Mouse (Mus musculus) lung, postnatal 4 days (tissue): ENCODE measurements around the gene Hoga1.

Source experiments
- DNase-seq, 2 experiments: peaks; one replicate each; pipeline ENCODE4 v3.0.0; 2021

The Hoga1 gene

DNA sequence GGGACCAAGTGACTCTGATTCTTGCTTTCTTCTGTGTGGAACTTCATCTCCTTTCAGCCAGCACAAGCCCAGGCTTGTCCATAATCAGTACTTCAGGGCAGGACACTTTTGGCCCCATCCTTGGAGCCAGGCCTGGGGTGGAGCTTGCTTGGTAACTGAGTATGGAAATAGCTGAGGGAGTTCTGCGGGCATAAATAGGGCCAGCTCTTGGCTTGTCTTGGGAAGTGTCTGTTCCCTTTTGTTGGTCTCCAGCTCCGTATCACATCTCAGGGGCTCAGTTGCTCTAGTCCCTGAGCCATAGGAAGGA lies 22.9 kb upstream of the Hoga1 start:
- DNase-seq: no peak

DNA sequence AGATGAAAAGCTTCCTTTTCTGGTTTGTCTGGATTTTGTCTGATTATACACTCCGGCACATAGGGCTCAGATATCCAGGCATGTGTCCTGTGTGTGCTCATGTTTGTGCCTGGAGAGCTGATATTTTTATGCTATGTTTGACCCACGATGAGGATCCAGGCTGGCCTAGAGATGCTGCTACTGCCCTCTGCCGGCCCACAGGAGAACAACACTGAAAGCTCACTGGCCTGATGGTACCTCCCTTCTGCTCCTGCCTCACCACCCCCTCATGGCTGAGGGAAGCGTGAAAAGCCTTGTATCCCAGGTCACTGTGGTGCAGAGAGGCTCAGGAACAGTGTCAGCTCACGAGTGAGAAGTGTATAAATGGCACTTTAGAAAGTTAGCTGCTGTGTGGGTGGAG lies 19.3 kb upstream of the Hoga1 start:
- DNase-seq: peak; percentile 80 to 88

DNA sequence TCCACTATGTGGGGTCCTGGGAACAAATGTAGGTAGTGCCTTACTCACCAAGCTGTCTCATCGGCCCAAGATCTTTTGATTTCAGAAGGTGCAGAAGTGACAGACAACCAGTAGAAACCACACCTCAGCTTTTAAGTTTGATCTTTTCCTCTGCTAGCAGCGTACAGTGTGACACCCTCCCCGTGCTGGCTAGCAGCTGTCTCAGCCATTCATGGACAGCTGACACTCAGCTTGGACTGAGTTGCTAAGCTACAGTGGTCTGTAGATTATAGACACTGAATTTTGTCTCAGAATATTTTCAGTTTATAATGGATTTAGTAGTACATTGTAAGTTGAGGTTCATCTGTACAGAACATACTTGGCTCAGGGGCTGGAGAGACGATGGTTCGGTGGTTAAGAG lies 14.3 kb upstream of the Hoga1 start:
- no peak for DNase-seq

DNA sequence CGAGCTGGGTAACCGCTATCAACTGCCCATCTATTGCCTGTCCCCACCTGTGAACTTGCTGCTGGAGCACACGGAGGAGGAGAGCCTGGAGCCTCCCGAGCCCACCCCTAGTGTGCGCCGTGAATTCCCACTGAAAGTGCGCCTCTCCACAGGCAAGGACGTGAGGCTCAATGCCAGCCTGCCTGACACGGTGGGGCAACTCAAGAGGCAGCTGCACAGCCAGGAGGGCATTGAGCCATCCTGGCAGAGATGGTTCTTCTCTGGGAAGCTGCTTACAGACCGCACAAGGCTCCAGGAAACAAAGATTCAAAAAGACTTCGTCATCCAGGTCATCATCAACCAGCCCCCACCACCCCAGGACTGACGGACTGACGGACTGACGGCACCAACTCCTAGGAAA lies 11.8 kb upstream of the Hoga1 start:
- no peak for DNase-seq

DNA sequence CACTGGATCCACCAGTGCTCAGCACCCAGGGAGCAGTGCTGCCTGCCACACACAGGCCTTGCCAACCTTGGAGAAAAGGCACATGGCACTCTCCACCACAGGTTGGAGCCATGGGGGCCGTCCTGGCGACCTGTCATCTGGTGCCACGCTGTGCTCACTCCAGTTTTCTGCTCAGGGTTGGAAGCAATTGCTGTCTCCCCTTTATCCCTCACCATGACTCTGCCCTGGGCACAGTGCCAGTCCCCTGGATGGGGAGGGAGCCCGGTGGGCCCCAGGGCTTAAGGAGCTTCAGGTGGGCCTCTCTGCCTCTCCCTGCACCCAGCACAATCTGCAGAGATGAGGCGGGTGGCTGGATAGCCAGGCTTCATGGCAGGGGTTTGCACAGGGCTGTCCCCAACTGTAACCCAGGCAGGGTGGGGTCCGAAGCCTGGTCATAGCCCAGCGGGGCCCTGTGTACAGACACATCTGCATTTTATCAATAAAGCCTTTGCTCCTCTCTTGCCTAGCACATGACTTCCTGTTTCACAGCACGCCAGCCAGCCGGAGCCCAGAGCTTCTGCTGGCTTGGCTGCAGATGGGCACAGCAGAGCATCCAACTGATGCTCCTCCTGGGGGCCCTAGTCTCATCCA lies 11.1 kb upstream of the Hoga1 start:
- no peak for DNase-seq

DNA sequence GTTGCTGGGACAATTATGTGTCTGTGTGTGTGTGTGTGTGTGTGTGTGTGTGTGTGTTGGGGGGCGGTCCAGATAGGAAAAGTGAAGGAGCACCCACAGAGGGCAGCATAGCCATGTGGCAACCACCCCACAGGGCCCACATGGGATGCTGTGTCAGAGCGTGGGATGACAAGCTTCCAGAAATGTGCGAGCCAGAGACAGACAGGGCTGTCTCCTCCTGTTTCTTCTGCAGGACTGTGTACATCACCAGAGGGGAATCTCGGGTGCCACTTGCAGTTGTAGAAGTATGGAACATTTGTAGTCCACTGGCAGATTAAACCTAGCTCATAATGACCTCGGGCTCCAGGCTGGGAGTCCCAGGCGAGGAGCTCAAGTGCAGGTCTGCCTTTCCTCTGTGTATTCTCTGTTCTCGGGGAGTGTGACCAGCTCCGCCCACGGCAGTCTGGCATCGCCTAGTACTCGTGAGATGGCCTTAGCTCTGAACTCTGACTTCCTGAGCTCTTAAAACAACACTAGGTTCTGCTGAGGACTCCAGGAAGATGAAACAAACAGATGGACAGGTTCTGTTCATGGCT lies 10.4 kb upstream of the Hoga1 start:
- DNase-seq: no peak

DNA sequence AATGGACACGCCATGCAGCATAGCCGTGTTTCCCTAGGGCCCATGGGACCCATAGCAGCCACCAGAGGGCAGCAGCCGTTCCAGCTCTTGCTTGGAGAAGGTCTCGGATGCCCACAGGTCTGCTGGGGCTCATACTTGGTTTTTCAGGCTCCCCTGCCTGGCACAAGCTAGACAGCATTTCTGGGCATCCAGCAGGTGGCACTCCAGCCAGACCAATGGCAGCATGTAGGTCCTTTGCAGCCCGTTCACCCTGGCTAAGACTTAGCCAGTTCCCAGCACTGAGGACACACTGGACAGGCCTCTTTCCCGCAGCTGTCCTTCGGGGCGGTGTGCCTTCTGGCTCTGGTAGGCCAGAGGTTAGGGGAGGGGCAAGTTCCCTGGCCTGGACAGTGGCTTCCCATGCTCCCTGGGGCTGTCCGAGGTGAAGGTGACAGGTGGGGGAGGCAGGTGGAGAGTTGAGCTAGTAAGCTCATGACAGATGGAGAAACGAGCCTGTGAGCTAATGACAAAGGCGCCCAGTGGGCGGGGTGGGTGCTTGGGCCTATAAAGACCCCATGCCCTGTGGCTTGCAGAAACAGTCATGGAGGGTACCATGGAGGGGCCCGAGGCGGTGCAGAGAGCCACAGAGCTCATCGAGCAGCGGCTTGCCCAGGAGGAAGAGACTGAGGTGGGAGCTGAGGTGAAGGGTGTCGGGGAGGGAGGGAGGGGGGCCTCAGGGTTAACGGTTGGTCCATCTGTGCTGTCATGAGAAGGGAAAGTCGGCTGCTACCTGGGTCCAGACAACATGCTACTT lies 9.8 kb upstream of the Hoga1 start, which contains the start of gene Ankrd2:
Gene Ankrd2, plus strand, starts transcription at position 545 of the 793 bp plus-strand sequence.
- DNase-seq: peak; percentile 92 to 93

DNA sequence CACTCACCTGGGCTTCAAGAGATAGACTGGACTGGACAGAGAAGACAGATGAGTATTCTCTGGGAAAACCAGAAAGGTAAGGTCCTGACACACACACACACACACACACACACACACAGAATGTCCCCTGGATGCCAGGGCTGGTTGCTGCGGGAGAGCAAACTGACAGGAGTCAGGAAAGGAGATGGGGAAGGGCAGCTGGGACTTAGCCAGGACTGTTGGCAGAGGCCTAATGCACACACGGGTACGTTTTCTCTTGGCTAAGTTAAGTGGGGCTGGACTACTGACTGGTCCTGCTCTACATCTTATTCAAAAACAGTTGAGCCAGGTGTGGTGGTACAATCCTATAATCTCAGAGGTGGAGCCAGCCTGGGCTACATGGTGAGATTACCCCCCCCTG lies 9.1 kb upstream of the Hoga1 start:
- no peak for DNase-seq

DNA sequence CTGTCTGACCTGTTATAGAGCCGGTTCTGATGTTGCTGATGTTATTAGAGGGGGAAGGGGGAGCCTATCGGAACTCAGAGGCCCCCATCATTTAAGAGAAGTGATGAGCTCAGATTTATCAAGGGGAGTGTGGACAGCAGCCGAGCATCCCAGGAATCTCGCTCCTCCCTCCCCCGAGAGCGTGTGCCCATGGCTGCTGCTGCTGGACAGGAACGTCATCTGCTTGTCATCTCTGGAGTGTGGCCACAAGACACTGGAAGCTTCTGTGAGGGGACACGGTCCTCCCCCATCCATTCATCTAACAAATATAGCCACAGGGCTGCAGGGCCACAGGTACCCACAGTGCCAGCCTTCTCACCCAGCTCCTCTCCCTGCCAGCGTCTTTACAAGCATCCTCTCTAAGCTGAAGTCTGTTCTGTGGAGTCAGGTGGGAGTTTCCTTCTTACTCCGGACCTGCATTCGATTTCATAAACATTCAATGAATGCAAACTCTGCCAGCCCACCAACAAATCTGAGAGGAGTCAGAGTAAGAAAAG lies 8.2 kb upstream of the Hoga1 start:
- DNase-seq: no peak

DNA sequence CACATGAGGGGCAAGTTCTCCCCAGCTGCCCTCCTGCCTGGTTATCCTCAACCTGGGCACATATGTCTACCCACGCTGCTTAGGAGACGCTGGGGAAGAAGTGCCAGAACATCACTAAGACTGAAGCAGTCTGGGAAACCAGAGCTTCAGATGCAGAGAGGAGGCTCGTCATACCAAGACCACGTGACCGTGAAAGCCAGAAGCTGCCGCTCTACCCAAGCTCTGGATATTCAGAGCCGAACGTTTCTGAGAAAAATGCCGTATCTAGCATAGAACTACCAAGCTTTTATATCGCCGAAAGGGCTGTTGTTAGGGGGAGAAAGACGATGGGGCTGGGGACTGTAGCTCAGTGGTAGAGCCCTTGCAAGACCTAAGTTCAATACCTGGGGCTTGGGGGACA lies 7.1 kb upstream of the Hoga1 start:
- no peak for DNase-seq

DNA sequence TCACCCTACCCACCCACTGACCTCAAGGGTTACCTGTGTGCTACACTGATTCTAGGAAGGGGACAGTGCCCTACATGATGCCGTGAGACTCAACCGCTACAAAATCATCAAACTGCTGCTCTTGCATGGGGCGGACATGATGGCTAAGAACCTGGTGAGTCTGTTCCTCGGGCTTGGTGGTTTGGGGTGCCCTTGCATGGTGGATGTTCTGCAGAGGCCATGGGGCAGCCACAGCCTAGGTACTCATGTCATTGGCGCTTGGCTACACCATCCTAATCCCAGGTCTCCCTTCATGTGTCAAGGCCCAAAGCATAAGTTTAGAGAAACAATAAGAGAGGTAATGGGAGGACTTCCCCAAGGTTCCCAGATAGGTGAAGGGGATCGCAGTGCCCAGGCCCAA lies 1.4 kb upstream of the Hoga1 start:
- DNase-seq: no peak

DNA sequence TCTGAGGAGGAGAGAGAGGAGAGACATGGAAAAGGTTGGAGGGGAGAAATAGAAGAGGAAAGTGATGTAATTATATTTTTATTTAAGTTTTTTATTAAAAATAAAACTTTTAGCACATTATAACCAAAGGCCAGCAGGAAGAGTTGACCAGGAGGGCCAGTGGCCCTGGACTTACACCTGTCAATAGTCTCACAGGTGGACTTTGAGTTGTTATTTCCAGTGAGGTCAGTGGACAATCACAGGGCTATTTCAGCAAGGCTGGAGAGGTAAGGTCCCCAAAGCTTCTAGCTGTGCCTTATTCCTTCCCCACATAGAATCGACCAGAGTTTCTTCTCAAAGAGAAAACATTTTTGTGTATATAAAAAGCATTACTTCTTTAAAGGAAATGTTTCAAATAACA lies 4.8 kb downstream of the Hoga1 start:
- no peak for DNase-seq

DNA sequence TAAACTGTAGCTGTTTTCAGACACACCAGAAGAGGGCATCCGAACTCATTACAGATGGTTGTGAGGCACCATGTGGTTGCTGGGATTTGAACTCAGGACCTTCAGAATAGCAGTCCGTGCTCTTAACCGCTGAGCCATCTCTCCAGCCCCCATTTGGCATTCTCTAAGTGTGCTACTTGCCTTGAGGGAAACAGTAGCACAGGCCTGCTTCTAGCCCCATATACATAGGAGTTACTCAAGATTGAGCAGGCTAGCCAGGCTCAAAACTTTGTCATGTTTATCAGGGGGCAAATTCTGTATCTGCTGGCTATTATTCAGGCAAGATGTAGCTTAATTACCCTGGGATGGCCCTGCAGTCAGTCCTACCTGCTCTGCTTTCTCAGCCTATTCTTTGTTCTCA lies 5.9 kb downstream of the Hoga1 start:
- no peak for DNase-seq

DNA sequence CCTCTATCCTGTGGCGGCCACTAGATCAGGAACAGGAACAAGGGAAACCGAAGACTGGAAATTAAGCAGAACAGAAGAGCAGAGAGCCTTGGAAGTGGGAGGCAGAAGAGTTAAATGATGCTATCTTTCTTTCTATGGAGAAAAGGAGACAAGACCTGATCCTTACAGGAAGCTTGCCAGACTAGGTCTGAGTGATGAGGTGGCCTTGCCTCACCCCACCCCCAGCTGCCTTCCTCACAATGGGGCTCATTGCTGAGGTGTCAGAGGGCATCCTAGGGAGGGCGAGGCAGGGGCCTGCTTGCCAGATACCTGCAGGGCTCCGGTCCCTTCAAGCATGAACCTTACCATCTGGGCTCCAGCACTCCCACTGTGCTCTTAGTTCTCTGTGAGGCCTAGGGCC lies 6.5 kb downstream of the Hoga1 start, which contains the start of gene 4933411K16Rik:
Gene 4933411K16Rik, plus strand, starts transcription at position 301 of the 400 bp plus-strand sequence.
- DNase-seq: no peak

DNA sequence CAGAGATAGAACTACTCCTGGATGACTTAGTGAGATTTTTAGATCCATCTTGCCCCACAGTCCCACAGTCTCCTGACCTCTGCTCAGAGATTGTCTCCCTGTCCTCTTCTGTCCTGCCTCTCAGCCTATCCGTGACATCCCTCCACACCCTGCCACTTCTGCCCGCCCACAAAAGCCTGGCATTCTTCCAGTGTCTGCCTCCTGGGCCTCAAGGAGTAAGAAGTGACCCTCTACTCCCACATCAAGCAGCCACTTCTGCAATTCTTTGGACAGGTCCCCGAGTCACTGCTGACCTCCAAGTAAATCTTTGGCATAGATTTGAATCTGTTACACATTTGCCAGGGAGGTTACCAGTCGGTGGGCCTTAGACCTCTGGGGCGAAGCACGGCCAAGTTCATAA lies 8.8 kb downstream of the Hoga1 start:
- DNase-seq: peak; percentile 66 to 69

DNA sequence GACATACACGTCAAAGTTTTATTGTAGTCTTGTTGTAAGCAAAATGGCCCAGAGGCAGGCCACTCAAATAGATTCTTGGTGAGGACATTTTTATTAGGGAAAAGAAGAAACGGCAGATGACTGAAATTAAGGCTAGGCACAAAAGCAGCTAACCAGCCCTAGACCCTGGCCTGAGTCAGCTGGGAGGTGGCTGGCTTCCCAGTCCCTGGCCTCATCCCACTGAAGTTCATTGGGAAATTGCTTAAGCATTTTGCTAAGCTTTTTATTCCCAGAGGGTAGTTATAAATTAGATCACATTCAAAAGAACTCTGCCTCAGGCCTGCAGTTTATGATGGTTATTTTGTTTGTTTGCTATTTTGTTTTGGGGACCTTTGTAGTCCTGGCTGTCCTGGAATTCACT lies 10.5 kb downstream of the Hoga1 start:
- DNase-seq: no peak

DNA sequence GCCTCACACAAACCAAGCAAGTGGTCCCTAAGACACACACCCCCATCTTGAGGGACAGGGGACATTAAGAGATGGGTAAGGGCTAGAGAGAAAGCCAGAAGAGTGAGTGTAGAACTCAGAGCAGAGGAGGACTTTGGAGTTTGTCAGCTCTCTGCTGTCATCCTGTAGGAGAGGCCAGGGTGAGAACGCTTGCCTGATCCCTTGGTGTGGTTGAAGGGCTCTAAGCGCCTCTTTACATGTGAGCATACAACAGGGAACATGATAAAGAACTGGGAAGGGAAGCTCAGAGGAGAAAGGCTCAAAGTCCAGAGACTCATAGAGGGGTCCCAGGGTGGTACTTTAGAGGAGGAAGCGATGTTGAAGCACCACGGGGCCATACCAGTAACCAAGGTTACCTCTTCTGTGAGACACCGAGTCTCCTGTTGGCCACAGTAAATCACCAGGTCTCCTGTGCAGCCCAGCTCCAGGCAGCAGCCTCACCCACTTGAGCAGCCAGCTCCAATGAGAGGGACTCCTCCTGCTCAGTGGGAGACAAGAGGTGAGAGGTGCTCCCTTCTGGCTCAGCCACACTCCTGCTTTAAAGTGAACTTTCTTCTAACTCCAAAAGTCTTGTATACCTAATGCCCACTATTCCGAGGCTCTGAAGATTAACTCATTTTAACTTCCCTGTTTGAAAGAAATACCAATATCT lies 11.5 kb downstream of the Hoga1 start:
- DNase-seq: no peak

DNA sequence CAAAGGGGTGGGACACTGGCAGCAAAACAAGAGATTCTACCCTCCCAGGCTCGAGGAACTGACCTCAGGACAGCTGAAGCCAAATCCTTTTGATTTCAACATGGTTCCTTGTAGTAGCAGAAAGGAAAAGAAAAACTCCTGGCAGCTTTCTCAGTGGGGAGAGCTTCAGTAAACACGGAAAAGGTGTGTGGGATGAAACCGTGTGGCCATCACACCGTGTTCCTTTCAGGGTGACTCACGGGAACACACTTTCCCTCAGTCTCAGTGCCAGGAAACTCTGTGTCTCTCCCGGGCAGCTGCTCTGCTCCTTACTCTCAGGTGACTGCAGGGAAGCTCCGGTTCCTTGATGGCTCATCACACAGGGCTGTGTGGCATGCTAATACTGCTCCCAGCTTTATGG lies 13.0 kb downstream of the Hoga1 start:
- DNase-seq: no peak

DNA sequence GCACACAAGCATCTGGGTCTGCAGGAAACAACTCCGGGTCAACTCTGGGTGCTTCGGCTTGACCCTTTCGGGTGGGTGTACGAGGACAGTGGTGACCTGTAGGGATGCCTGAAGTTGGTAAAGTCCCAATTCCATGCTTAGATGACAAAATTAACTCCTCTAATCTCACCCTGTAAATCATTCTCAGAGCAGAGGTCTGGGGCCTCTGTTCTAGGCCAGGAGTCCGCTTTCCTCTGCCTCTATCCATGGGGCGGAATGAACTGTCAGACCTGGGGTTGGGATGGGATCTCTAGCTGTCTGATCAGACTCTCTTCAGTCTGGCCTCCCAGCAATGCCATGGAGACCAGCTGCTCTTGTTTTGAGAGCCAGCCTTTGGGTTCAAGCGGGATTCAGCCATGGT lies 16.0 kb downstream of the Hoga1 start:
- DNase-seq: no peak

DNA sequence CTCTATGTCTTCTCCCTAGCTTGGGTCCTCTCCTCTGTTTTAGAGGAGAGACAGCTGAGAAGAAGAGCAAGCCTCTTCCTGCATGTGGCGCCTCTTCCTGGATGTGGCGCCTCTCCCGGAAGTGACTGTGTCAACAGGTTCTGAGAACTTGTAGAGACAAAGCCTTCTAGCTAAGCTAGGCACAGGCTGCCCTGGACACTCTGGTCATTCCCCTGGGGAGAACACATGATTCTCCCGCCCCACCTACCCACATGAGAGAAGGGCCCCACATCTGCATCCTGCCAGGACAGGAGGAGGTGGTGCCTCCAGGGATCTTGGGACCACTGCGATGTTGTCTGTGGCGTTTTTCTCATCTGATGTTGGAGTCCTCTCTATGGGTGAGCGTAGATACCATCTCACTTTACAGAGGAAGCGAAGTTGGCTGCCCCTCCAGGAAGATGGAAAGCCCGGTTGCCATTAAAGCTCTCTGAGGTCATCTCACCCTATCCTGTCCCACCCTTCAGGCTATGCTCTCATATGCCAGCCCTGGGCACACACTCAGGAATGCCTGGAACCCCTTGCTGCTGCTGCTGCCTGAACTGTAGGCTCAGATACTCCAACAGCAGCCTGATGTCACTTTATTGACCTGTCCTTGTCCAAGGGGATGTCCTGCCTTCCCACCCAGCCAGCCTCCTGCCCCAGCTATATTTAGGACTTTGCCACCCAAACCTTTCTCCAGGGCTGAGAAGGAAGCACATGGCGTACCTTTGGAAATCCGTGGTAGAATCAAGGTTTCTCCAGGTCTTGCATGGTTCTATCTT lies 23.2 kb downstream of the Hoga1 start:
- DNase-seq: peak; percentile 51 to 72

DNA sequence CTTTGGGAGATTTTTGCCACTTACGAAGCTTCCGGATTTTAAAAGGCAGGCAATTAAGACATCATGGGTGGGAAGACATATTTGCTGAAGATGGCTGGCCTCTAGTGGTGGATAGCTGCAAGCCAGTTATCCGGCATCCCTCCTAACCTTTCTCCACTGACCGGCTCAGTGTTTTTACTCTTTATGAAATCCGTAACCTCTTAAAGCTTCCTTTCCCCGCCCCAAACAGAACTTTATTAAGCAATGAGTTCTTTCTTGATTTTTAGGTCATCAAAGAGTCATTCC lies 23.8 kb downstream of the Hoga1 start:
- DNase-seq: peak; percentile 27 to 49

DNA sequence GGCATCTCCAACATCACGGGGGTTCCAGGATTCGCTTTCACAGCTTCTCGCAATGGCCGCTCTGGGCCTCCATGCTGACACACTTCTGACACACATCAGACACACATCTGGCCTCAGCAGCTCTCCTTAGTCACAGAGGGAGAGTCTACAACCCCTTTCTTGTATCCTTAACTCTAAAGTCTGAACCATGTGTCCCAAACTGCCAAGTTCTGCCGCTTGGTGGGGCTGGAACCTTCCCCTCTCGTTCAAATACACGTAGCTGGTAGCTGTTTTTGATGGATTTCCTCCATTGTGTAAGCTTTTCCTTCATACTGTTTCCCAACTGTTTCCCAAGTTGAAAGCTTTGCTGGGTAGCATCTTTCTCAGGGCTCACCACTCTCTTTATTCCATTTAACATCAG lies 25.8 kb downstream of the Hoga1 start:
- DNase-seq: peak; percentile 24 to 30
